Mouse (Mus musculus): ENCODE results near the gene Ankrd27.

Ankrd27 gene

GRCm38 (mm10) chr7:35651583-35652270, 65.7 kb downstream of the Ankrd27 start:
- no peak for TF ChIP-seq GATA4 (IDR thresholded peaks at IDR 0.05; ENCODE audit: insufficient replicate concordance, low read length)

- TF ChIP-seq GATA4 (IDR thresholded peaks at IDR 0.05; ENCODE audit: insufficient replicate concordance, low read length), result no peak
These were observed 71.8 kb downstream of the Ankrd27 start for GRCm38 (mm10) chr7:35657829-35658228.

- no peak for TF ChIP-seq GATA4 (IDR thresholded peaks at IDR 0.05; ENCODE audit: insufficient replicate concordance, low read length)
These were observed 73.1 kb downstream of the Ankrd27 start for GRCm38 (mm10) chr7:35659173-35659572.

GRCm38 (mm10) chr7:35663790-35664376, 77.8 kb downstream of the Ankrd27 start:
- TF ChIP-seq GATA4 (IDR thresholded peaks at IDR 0.05; ENCODE audit: insufficient replicate concordance, low read length), result no peak

GRCm38 (mm10) chr7:35668066-35669041, 82.3 kb downstream of the Ankrd27 start:
- TF ChIP-seq GATA4 (IDR thresholded peaks at IDR 0.05; ENCODE audit: insufficient replicate concordance, low read length), result no peak

GRCm38 (mm10) chr7:35678976-35679375, 92.9 kb downstream of the Ankrd27 start:
- no peak for TF ChIP-seq GATA4 (IDR thresholded peaks at IDR 0.05; ENCODE audit: insufficient replicate concordance, low read length)

- TF ChIP-seq GATA4 (IDR thresholded peaks at IDR 0.05; ENCODE audit: insufficient replicate concordance, low read length), result no peak
These were observed 95.5 kb downstream of the Ankrd27 start for GRCm38 (mm10) chr7:35681559-35681958.

- TF ChIP-seq GATA4 (IDR thresholded peaks at IDR 0.05; ENCODE audit: insufficient replicate concordance, low read length), result no peak
These were observed 97.5 kb downstream of the Ankrd27 start for GRCm38 (mm10) chr7:35683409-35684122.

GRCm38 (mm10) chr7:35686216-35686615, 100.2 kb downstream of the Ankrd27 start:
- no peak for TF ChIP-seq GATA4 (IDR thresholded peaks at IDR 0.05; ENCODE audit: insufficient replicate concordance, low read length)

GRCm38 (mm10) chr7:35686756-35687155, 100.7 kb downstream of the Ankrd27 start:
- TF ChIP-seq GATA4 (IDR thresholded peaks at IDR 0.05; ENCODE audit: insufficient replicate concordance, low read length), result no peak

GRCm38 (mm10) chr7:35687229-35687628, 101.2 kb downstream of the Ankrd27 start:
- TF ChIP-seq GATA4 (IDR thresholded peaks at IDR 0.05; ENCODE audit: insufficient replicate concordance, low read length), result no peak

GRCm38 (mm10) chr7:35688276-35688675, 102.2 kb downstream of the Ankrd27 start:
- no peak for TF ChIP-seq GATA4 (IDR thresholded peaks at IDR 0.05; ENCODE audit: insufficient replicate concordance, low read length)

Measured in liver, adult (tissue).